Comparison of ENCODE assay signal across 8 mouse cellular contexts in genomic region chr1:190978511-190979073, GRCm38 (mm10). TPM values are rescaled to one million over a fixed set of nuclear protein-coding genes. Genes with fewer than 3 reads are reported as not detected.
DNase-seq lines count a peak whose midpoint lies in the region; ATAC-seq and TF ChIP-seq lines count a peak whose summit lies in the region.

No protein-coding gene starts in this region.

- TF ChIP-seq EP300 in heart, postnatal 0 days (IDR thresholded peaks at IDR 0.05; ENCODE audit: low read depth): no peak

- peak; percentile 67 for ATAC-seq in kidney, embryonic 14.5 days (ENCODE audit: low FRiP score, low TSS enrichment)
- ATAC-seq in common myeloid progenitor, adult 5-6 weeks (replicated peaks; ENCODE audit: low read depth, poor library complexity, severe bottlenecking): peak; percentile 18; the same call in 1 of the 2 replicates
- ATAC-seq in heart, postnatal 0 days (ENCODE audit: insufficient read depth, low read depth): peak; percentile 18
- peak; percentile 49; the same call in 1 of the 2 replicates for ATAC-seq in liver, embryonic 11.5 days (replicated peaks; ENCODE audit: low FRiP score)

- peak overlapping the region; percentile 95 for H3K4me2 ChIP-seq in kidney, embryonic 14.5 days (replicated peaks; ENCODE audit: low read depth, low read length)
- peak overlapping the region; percentile 97 for H3K4me2 ChIP-seq in heart, postnatal 0 days (ENCODE audit: low read depth, low read length)
- H3K4me2 ChIP-seq in liver, embryonic 11.5 days: peak overlapping the region; percentile 70

- H3K9ac ChIP-seq in kidney, embryonic 14.5 days (ENCODE audit: low read depth, low read length): peak overlapping the region; percentile 81
- peak overlapping the region; percentile 78 for H3K9ac ChIP-seq in heart, postnatal 0 days (replicated peaks; ENCODE audit: low read depth, low read length)
- peak overlapping the region; percentile 58 for H3K9ac ChIP-seq in liver, embryonic 11.5 days (ENCODE audit: low read depth, low read length)

- peaks cover 10% of the 10 kb centered on the region for H3K4me1 ChIP-seq in kidney, embryonic 14.5 days (ENCODE audit: control insufficient read depth, insufficient read depth, low read length)
- peaks cover 16% of the 10 kb centered on the region for H3K4me1 ChIP-seq in heart, postnatal 0 days (ENCODE audit: control insufficient read depth, insufficient read depth)
- 0 out of 2 replicates have a peak, but pooled peaks cover 2% of the 10 kb centered on the region for H3K4me1 ChIP-seq in liver, embryonic 11.5 days (replicated peaks; ENCODE audit: control insufficient read depth, insufficient read depth, low read length)
- peaks cover 14% of the 10 kb centered on the region for H3K4me1 ChIP-seq in olfactory bulb, adult 2 months (ENCODE audit: control insufficient read depth, insufficient read depth, low read length)

- TF ChIP-seq POLR2A in olfactory bulb, adult 2 months (IDR thresholded peaks at IDR 0.05; ENCODE audit: insufficient read depth, low read depth, low read length): no peak

- no peaks in the 10 kb centered on the region for H3K27me3 ChIP-seq in kidney, embryonic 14.5 days (ENCODE audit: control insufficient read depth, insufficient read depth, low read length)
- H3K27me3 ChIP-seq in heart, postnatal 0 days (ENCODE audit: control insufficient read depth, insufficient read depth, low read length): no peaks in the 10 kb centered on the region
- peaks cover 45% of the 10 kb centered on the region for H3K27me3 ChIP-seq in liver, embryonic 11.5 days (replicated peaks; ENCODE audit: control insufficient read depth, insufficient read depth, low read length)

- no peaks in the 10 kb centered on the region for H3K9me3 ChIP-seq in kidney, embryonic 14.5 days (ENCODE audit: control insufficient read depth, low read length)
- H3K9me3 ChIP-seq in heart, postnatal 0 days (replicated peaks; ENCODE audit: control insufficient read depth, low read length): no peaks in the 10 kb centered on the region
- H3K9me3 ChIP-seq in liver, embryonic 11.5 days (ENCODE audit: control insufficient read depth, low read length): no peaks in the 10 kb centered on the region

- WGBS in kidney, embryonic 14.5 days: under 1% methylated on average over 38 of the region's 46 CpGs
- WGBS in heart, postnatal 0 days: under 1% methylated on average over 44 of the region's 46 CpGs
- WGBS in liver, embryonic 11.5 days: 2% methylated on average over 40 of the region's 46 CpGs
- under 1% methylated on average over 46 of the region's 46 CpGs for WGBS in olfactory bulb, adult 2 months

- peaks cover 18% of the 10 kb centered on the region for H3K36me3 ChIP-seq in kidney, embryonic 14.5 days (ENCODE audit: control insufficient read depth, insufficient read depth, low read length)
- 0 out of 2 replicates have a peak, but pooled peaks cover 4% of the 10 kb centered on the region for H3K36me3 ChIP-seq in heart, postnatal 0 days (replicated peaks; ENCODE audit: control insufficient read depth, insufficient read depth, low read length)
- no peaks in the 10 kb centered on the region for H3K36me3 ChIP-seq in liver, embryonic 11.5 days (ENCODE audit: control insufficient read depth, insufficient read depth, low read length)

- peak overlapping the region; percentile 63 for H3K4me3 ChIP-seq in kidney, embryonic 14.5 days (ENCODE audit: low read length)
- H3K4me3 ChIP-seq in heart, postnatal 0 days (ENCODE audit: low read depth, low read length): peak overlapping the region; percentile 61
- peak overlapping the region; percentile 48 for H3K4me3 ChIP-seq in liver, embryonic 11.5 days (ENCODE audit: low read depth, low read length)
- peak overlapping the region; percentile 63 for H3K4me3 ChIP-seq in olfactory bulb, adult 2 months (ENCODE audit: insufficient read depth, low read depth, low read length)

- TF ChIP-seq CTCF in heart, postnatal 0 days (IDR thresholded peaks at IDR 0.05; ENCODE audit: low read depth): no peak
- TF ChIP-seq CTCF in olfactory bulb, adult 2 months (IDR thresholded peaks at IDR 0.05; ENCODE audit: insufficient read depth, low read depth, low read length): no peak

- no peak for DNase-seq in kidney, adult 8-10 months
- DNase-seq in ES-CJ7 (ENCODE audit: low read depth, low spot score): peak; percentile 38
- no peak for DNase-seq in heart, postnatal 0 days (ENCODE audit: low spot score)
- DNase-seq in liver, embryonic 11.5 days (ENCODE audit: low spot score): peak; percentile 63
- DNase-seq in frontal cortex, postnatal 14 days (ENCODE audit: low spot score in 2 of 2): no peak

- peak overlapping the region; percentile 85 for H3K27ac ChIP-seq in kidney, embryonic 14.5 days (ENCODE audit: low read depth, low read length)
- peak overlapping the region; percentile 90 for H3K27ac ChIP-seq in heart, postnatal 0 days (ENCODE audit: low read depth)
- peak overlapping the region; percentile 40; the same call in 1 of the 2 replicates for H3K27ac ChIP-seq in liver, embryonic 11.5 days (ENCODE audit: low read depth, low read length)
- no peak overlapping the region for H3K27ac ChIP-seq in olfactory bulb, adult 2 months (ENCODE audit: insufficient read depth, low read depth, low read length)

RNA-seq across cellular contexts. Expression of gene Vash2, which starts 0.5 kb away (rescaled TPM):
- polyA plus RNA-seq in kidney, embryonic 14.5 days (2014; fragmentation: Nextera tagmentation; extraction: Ambion mirVana): 20.3 and 41.4 TPM in 2 replicates
- 0.50 TPM in 1 of 2 replicates, not detected in the other for total RNA-seq in common myeloid progenitor, adult 5-6 weeks (2017)
- 21.9 and 39.5 TPM in 2 replicates for total RNA-seq in heart, postnatal 0 days (2014; rRNA removed; ENCODE audit: low replicate concordance)
- 18.9 and 23.5 TPM in 2 replicates for polyA plus RNA-seq in heart, postnatal 0 days (2015; fragmentation: Nextera tagmentation; extraction: Ambion mirVana)
- polyA plus RNA-seq in liver, embryonic 11.5 days (2014; fragmentation: Nextera tagmentation; extraction: Ambion mirVana): 12.8 and 14.2 TPM in 2 replicates
- polyA plus RNA-seq in olfactory bulb, adult 2 months (2012; ENCODE audit: insufficient read depth, insufficient read length, low replicate concordance, missing spikeins): not detected in 2 replicates

RNA-seq across cellular contexts. Expression of gene Flvcr1, which starts 47.4 kb away (rescaled TPM):
- polyA plus RNA-seq in kidney, embryonic 14.5 days (2014; fragmentation: Nextera tagmentation; extraction: Ambion mirVana): 6.8 and 8.5 TPM in 2 replicates
- 21.1 and 26.6 TPM in 2 replicates for total RNA-seq in common myeloid progenitor, adult 5-6 weeks (2017)
- total RNA-seq in heart, postnatal 0 days (2014; rRNA removed; ENCODE audit: low replicate concordance): 5.2 and 11.1 TPM in 2 replicates
- polyA plus RNA-seq in heart, postnatal 0 days (2015; fragmentation: Nextera tagmentation; extraction: Ambion mirVana): 1.6 and 2.4 TPM in 2 replicates
- polyA plus RNA-seq in liver, embryonic 11.5 days (2014; fragmentation: Nextera tagmentation; extraction: Ambion mirVana): 11.8 and 12.1 TPM in 2 replicates
- polyA plus RNA-seq in olfactory bulb, adult 2 months (2012; ENCODE audit: insufficient read depth, insufficient read length, low replicate concordance, missing spikeins): not detected in 2 replicates

RNA-seq across cellular contexts. Expression of gene Angel2, which starts 53.7 kb away (rescaled TPM):
- 36.6 and 51.1 TPM in 2 replicates for polyA plus RNA-seq in kidney, embryonic 14.5 days (2014; fragmentation: Nextera tagmentation; extraction: Ambion mirVana)
- 44.6 and 64.5 TPM in 2 replicates for total RNA-seq in common myeloid progenitor, adult 5-6 weeks (2017)
- 17.4 and 23.8 TPM in 2 replicates for total RNA-seq in heart, postnatal 0 days (2014; rRNA removed; ENCODE audit: low replicate concordance)
- polyA plus RNA-seq in heart, postnatal 0 days (2015; fragmentation: Nextera tagmentation; extraction: Ambion mirVana): 25.1 and 26.0 TPM in 2 replicates
- polyA plus RNA-seq in liver, embryonic 11.5 days (2014; fragmentation: Nextera tagmentation; extraction: Ambion mirVana): 32.1 and 34.1 TPM in 2 replicates
- not detected in 2 replicates for polyA plus RNA-seq in olfactory bulb, adult 2 months (2012; ENCODE audit: insufficient read depth, insufficient read length, low replicate concordance, missing spikeins)

RNA-seq across cellular contexts. Expression of gene Spata45, which starts 57.8 kb away (rescaled TPM):
- polyA plus RNA-seq in kidney, embryonic 14.5 days (2014; fragmentation: Nextera tagmentation; extraction: Ambion mirVana): not detected in 2 replicates
- not detected in 2 replicates for total RNA-seq in common myeloid progenitor, adult 5-6 weeks (2017)
- not detected in 2 replicates for total RNA-seq in heart, postnatal 0 days (2014; rRNA removed; ENCODE audit: low replicate concordance)
- polyA plus RNA-seq in heart, postnatal 0 days (2015; fragmentation: Nextera tagmentation; extraction: Ambion mirVana): not detected in 2 replicates
- not detected in 2 replicates for polyA plus RNA-seq in liver, embryonic 11.5 days (2014; fragmentation: Nextera tagmentation; extraction: Ambion mirVana)
- polyA plus RNA-seq in olfactory bulb, adult 2 months (2012; ENCODE audit: insufficient read depth, insufficient read length, low replicate concordance, missing spikeins): not detected in 2 replicates

Comparison
In these comparisons a context has a peak if more than half of its experiments do, and no peak if none do; other contexts are left out.
1. DNase-seq: peak in ES-CJ7 (single experiment) and liver, embryonic 11.5 days (single experiment); none in kidney, adult 8-10 months (0 of 2), heart, postnatal 0 days (single experiment) and frontal cortex, postnatal 14 days (0 of 2).
2. Peak in every context shown above with its lines, with median percentiles within 50 percentile points of each other: ATAC-seq, H3K4me2 ChIP-seq, H3K4me3 ChIP-seq and H3K9ac ChIP-seq.